Mouse (Mus musculus) embryonic facial prominence, embryonic 13.5 days (tissue): Measurements from ENCODE around the gene Ucn3. TPM values are rescaled to one million over a fixed set of nuclear protein-coding genes. Genes with fewer than 3 reads are reported as not detected.
"Not testable (repeated sequence)": the region's sequence is repeated elsewhere in the genome, so short reads cannot be mapped to it uniquely, and the experiment has no call there.

Experiments
- ATAC-seq: fragments of 200-750 bp; cut with Nextera tagmentation; 2 replicates; pipeline ENCODE4 v1.8.0; 2017; ENCODE audit warnings: low read depth; ENCODE audit not compliant: insufficient number of reproducible peaks, insufficient read depth, low FRiP score, low TSS enrichment
- H3K27ac ChIP-seq: fragments of 300-500 bp; sonication (generic); 2 replicates; pipeline ENCODE4 v1.5.1; 2015; ENCODE audit warnings: moderate library complexity, mild to moderate bottlenecking, inconsistent platforms
- H3K27me3 ChIP-seq: fragments of 300-500 bp; sonication (generic); 2 replicates; pipeline ENCODE4 v1.6.1; 2015; ENCODE audit warnings: mild to moderate bottlenecking, inconsistent platforms
- H3K36me3 ChIP-seq: fragments of 300-500 bp; sonication (generic); 2 replicates; pipeline ENCODE4 v1.6.1; 2015; ENCODE audit warnings: mild to moderate bottlenecking, inconsistent platforms
- H3K4me1 ChIP-seq: fragments of 300-500 bp; sonication (generic); 2 replicates; pipeline ENCODE4 v1.6.1; 2015; ENCODE audit warnings: inconsistent platforms
- H3K4me2 ChIP-seq: fragments of 300-500 bp; sonication (generic); 2 replicates; pipeline ENCODE4 v1.6.1; 2015; ENCODE audit warnings: moderate library complexity, mild to moderate bottlenecking, inconsistent platforms
- H3K4me3 ChIP-seq: fragments of 300-500 bp; sonication (generic); 2 replicates; pipeline ENCODE4 v1.5.1; 2015; ENCODE audit warnings: mild to moderate bottlenecking, inconsistent platforms
- H3K9ac ChIP-seq: fragments of 300-500 bp; sonication (generic); 2 replicates; pipeline ENCODE4 v1.6.1; 2015; ENCODE audit warnings: mild to moderate bottlenecking, inconsistent platforms
- H3K9me3 ChIP-seq: fragments of 300-500 bp; sonication (generic); 2 replicates; pipeline ENCODE4 v1.6.1; 2016; ENCODE audit warnings: inconsistent platforms
- WGBS: fragments of 180-500 bp; shearing (Covaris S2); methylation state at CpG from one replicate; pipeline ENCODE4 v1.1.7; 2015; ENCODE audit warnings: mixed read lengths; 5-methylcytosine and 5-hydroxymethylcytosine counted together
- polyA plus RNA-seq: library from polyadenylated mRNA; unstranded; fragments of >200 nt; fragmentation: Nextera tagmentation; extraction: Ambion mirVana; gene quantifications from 2 replicates; pipeline ENCODE4 v1.2.1, GENCODE M21; 2015

The Ucn3 gene
- polyA plus RNA-seq, 1 experiment from 2014 or later, result not detected

DNA sequence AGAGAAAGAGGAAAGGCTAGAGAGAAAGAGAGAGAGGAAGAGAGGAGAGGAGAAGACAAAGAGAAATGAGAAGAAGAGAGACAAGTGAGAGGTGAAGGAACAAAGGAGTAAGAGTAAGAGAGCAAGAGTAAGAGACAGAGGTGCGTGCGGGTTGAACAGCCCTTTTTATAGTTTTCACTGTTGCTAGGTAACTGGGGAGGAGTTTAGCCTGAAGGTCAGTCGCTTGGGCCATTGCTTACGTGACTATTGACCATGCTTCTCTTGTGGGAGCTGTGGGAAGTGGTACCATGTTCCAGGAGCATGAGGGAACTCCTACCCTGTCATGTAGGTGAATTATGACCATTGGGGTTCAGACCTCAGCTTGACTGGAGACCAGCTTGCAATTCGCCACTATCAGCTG is 34.8 kb downstream of the Ucn3 start:
- Histone ChIP-seq H3K4me2 (no peak overlapping the region), H3K9me3 (no peaks in the 10 kb centered on the region), H3K4me1 (no peaks in the 10 kb centered on the region), H3K36me3 (peaks cover 30% of the 10 kb centered on the region), H3K27me3 (no peaks in the 10 kb centered on the region), H3K4me3 (no peak overlapping the region), H3K27ac (no peak overlapping the region), H3K9ac (no peak overlapping the region)
- no peak for ATAC-seq
- 97% methylated on average over 5 of the region's 5 CpGs for WGBS

DNA sequence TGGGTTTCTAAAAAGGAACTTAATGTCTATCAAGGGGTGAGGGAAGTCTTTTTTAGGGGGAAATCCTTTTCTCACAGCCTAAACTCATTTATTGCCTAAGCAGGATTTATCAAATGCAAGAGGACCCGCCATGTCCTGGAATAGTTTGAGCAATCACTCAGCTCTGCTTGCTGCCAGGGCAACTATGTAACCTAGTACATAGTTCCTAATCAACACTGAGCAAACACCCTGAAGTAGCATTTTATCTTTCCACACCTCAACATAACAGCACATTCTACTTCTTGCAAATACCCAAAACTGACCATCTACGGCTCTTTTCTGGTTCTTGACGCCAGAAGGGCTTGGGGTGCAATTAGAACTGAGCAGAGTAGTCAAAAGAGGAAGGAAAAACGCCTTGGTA is 36.9 kb downstream of the Ucn3 start:
- Histone ChIP-seq H3K36me3 (peaks cover 23% of the 10 kb centered on the region), H3K27me3 (no peaks in the 10 kb centered on the region), H3K9ac (no peak overlapping the region), H3K27ac (no peak overlapping the region), H3K4me3 (no peak overlapping the region), H3K4me1 (no peaks in the 10 kb centered on the region), H3K4me2 (no peak overlapping the region), H3K9me3 (no peaks in the 10 kb centered on the region)
- ATAC-seq, result no peak
- 91% methylated on average over 4 of the region's 4 CpGs for WGBS

DNA sequence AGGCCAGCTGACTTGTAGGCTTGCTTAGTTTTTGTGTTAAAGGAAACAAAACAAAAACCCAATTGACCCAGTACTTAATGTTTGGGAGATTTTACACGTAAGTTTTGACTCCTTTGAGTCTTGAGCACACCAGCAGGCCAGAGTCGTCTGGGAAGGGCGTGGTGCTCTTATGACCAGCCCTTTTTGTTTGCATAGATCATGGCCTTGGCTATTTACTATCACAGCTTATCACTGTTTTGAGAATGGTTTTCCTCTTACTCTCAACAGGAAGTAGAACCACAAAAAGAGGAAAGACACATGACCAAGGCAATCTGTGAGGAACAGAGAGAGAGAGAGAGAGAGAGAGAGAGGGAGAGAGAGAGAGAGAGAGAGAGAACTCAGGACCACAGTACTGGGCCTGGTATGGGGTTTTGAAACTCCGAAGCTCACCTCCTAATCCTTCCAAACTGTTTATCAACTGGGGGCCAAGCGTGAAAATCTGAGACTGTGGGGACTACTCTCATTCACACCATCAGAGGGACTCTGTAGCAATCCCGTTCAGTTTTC is 37.9 kb downstream of the Ucn3 start:
- ATAC-seq, result no peak
- no peak overlapping the region for H3K27ac ChIP-seq
- H3K9ac ChIP-seq, result no peak overlapping the region
- H3K4me2 ChIP-seq, result no peak overlapping the region
- H3K36me3 ChIP-seq, result peaks cover 18% of the 10 kb centered on the region
- H3K4me3 ChIP-seq, result no peak overlapping the region
- H3K4me1 ChIP-seq, result no peaks in the 10 kb centered on the region
- H3K27me3 ChIP-seq, result no peaks in the 10 kb centered on the region
- no peaks in the 10 kb centered on the region for H3K9me3 ChIP-seq
- WGBS, result 86% methylated on average over 6 of the region's 6 CpGs

DNA sequence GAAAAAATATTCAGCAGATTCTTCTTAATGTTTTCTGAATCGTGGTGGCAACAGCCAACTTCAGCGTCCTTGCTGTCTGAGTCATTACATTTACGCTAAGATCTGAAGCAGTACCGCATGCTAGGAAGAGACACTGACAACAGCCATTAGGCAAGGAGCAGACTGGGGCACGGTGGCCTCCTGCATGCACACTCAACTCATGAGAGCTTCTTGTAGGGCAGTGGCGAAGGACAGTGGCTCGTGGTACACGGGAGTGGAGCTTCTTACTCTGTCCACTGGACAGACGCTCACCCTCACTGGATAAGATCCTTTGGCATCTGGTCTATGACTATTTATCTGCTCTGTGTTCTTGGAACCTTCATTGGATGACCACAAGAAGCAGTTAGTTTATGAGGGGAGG is 45.8 kb downstream of the Ucn3 start:
- peaks cover 11% of the 10 kb centered on the region; the same call in 1 of the 2 replicates for H3K36me3 ChIP-seq
- no peaks in the 10 kb centered on the region for H3K4me1 ChIP-seq
- H3K9me3 ChIP-seq, result no peaks in the 10 kb centered on the region
- no peaks in the 10 kb centered on the region for H3K27me3 ChIP-seq
- H3K4me3 ChIP-seq, result no peak overlapping the region
- no peak overlapping the region for H3K4me2 ChIP-seq
- H3K9ac ChIP-seq, result no peak overlapping the region
- ATAC-seq, result no peak
- 92% methylated on average over 9 of the region's 9 CpGs for WGBS
- H3K27ac ChIP-seq, result no peak overlapping the region

DNA sequence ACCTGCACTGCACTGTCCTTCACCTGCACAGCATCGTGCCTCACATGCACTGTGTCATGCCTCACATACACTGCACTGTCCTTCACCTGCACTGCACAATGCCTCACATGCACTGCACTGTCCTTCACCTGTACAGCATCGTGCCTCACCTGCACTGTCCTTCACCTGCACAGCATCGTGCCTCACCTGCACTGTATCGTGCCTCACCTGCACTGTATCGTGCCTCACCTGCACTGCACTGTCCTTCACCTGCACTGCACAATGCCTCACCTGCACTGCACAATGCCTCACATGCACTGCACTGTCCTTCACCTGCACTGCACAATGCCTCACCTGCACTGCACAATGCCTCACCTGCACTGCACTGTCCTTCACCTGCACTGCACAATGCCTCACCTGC is 46.9 kb downstream of the Ucn3 start:
- H3K4me3 ChIP-seq, H3K4me2 ChIP-seq, H3K4me1 ChIP-seq, H3K9me3 ChIP-seq, ATAC-seq, H3K9ac ChIP-seq, H3K27me3 ChIP-seq, H3K27ac ChIP-seq: not testable (repeated sequence)
- 91% methylated on average over 5 of the region's 5 CpGs for WGBS
- peaks cover 11% of the 10 kb centered on the region; the same call in 1 of the 2 replicates for H3K36me3 ChIP-seq

DNA sequence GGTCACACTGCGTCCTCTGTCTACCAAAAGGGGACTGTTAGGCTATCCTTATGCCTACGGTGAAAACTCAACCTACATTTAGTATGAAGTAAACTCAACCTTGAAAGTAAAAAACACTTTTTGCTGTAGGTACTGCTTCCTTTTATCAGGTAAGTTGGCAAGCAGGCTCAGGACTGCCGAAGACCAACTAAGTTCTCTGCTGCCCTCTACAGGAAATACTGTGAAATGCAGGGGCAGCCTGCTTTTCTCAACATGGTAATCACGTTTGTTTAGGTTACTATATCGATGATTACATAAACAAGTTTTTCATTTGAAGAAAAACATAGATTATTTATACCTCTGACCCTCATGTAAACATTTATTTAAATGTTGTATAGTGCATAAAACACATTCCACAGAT is 48.2 kb downstream of the Ucn3 start:
- Histone ChIP-seq H3K9me3 (no peaks in the 10 kb centered on the region), H3K4me1 (peaks cover 7% of the 10 kb centered on the region), H3K27ac (no peak overlapping the region), H3K9ac (no peak overlapping the region), H3K4me3 (no peak overlapping the region), H3K27me3 (no peaks in the 10 kb centered on the region), H3K36me3 (peaks cover 11% of the 10 kb centered on the region; the same call in 1 of the 2 replicates), H3K4me2 (no peak overlapping the region)
- 34% methylated on average over 5 of the region's 5 CpGs for WGBS
- no peak for ATAC-seq

DNA sequence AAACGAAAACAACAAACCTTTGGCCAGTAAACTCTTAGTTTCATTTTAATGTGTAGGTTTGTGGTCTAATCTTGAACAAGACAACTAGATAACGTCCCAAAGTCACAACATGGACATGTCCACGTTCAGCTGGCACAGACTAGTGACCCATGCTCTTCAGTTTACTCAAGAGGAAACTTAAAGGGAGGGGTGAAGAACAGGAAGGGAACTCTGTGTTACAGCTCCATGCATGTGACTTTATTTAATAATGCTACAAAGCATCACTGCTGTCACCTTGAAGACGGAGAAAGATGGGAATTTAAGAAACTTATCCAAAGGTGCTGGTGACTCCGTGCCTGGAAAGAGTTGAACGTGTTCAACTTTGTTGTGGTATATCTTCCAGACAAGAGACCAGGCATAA is 49.1 kb downstream of the Ucn3 start:
- 89% methylated on average over 6 of the region's 6 CpGs for WGBS
- peaks cover 12% of the 10 kb centered on the region for H3K4me1 ChIP-seq
- no peaks in the 10 kb centered on the region for H3K27me3 ChIP-seq
- peaks cover 11% of the 10 kb centered on the region; the same call in 1 of the 2 replicates for H3K36me3 ChIP-seq
- H3K9ac ChIP-seq, result no peak overlapping the region
- H3K4me3 ChIP-seq, result no peak overlapping the region
- H3K4me2 ChIP-seq, result no peak overlapping the region
- ATAC-seq, result no peak
- H3K27ac ChIP-seq, result no peak overlapping the region
- H3K9me3 ChIP-seq, result no peaks in the 10 kb centered on the region

DNA sequence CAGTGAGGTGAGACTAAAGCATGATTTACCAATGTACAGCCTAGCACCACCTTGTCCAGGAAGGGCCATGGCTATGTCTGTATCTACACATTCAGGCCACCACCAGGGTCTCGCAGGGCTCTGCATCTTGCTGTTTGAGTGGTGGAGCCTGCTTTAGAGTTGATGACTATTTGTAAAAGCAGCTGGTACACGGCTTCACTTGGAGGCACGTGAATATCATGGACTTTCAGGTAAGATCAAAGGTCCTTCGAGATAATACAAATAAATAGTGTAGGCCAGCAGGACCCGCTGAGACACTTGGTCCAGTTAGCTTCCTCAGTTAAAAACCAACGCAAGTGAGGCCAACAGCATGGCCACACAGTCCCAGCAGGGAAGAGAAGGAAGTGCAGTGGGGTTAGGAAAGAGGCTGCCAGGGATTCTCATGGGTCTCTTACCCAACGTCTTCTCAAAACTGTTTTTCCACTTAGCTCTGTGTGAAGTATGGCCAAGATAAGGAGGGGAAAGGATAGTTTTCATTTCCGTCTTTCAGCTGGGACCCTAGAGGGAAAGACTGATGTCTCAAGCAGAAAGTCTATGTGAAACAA is 49.7 kb downstream of the Ucn3 start:
- H3K4me1 ChIP-seq, result peaks cover 12% of the 10 kb centered on the region
- peaks cover 11% of the 10 kb centered on the region; the same call in 1 of the 2 replicates for H3K36me3 ChIP-seq
- ATAC-seq, result no peak
- 87% methylated on average over 8 of the region's 8 CpGs for WGBS
- no peak overlapping the region for H3K4me2 ChIP-seq
- H3K9me3 ChIP-seq, result no peaks in the 10 kb centered on the region
- no peak overlapping the region for H3K27ac ChIP-seq
- H3K9ac ChIP-seq, result no peak overlapping the region
- no peak overlapping the region for H3K4me3 ChIP-seq
- no peaks in the 10 kb centered on the region for H3K27me3 ChIP-seq

DNA sequence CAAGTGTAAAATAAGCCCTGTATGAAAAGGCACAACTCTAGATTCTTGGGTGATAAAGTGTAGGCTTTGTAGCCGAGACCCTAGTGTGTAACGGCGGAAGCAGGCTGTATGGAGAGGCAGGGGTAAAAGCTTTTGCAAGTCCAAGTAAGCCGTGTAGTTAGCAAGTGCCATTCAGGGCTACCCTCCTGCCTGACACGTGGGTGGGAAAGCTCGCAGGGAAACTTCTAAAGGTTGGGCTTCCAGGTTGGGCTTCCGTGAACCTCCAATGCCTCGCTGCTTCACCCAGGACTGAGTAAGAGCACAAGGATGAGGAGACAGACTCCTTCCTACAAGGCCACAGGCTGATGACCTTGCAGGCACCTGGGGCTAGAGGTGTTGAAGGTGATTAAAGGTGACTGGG is 50.6 kb downstream of the Ucn3 start:
- Histone ChIP-seq H3K36me3 (peaks cover 11% of the 10 kb centered on the region; the same call in 1 of the 2 replicates), H3K9ac (no peak overlapping the region), H3K4me1 (peaks cover 18% of the 10 kb centered on the region), H3K4me2 (no peak overlapping the region), H3K27me3 (no peaks in the 10 kb centered on the region), H3K4me3 (no peak overlapping the region), H3K27ac (no peak overlapping the region), H3K9me3 (no peaks in the 10 kb centered on the region)
- no peak for ATAC-seq
- WGBS, result 75% methylated on average over 8 of the region's 8 CpGs

DNA sequence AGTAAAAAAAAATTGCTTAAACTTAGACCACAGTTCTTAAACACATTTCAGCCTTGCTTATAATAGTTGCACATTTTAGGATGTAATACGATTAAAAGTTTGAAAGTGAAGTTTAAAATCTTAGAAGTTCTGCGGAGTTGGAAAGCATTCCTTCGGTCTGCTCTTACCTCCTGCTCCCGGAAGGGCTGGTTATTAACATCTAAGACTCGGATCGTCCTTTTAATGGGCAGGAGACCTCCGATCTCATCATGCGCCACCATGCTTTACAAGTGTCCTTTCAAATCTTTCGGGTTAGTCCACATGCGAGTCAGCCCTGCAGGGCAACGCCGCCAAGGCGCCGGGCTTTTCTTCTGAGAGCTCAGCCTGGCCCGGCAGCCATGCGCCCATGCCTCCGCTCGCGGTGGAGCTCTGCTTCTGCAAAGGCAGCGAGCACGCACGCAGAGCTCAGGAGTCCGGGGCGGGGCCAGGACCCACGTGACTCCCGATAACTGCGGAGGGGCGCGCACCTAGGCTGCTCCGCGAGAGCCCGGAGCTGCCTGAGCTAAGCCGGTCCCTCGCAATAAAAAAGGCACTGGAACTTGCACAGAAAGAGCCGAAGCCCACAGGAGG is 51.9 kb downstream of the Ucn3 start:
- Histone ChIP-seq H3K4me2 (peak overlapping the region; percentile 65), H3K4me1 (peaks cover 23% of the 10 kb centered on the region), H3K27ac (peak overlapping the region; percentile 90), H3K9ac (peak overlapping the region; percentile 86), H3K27me3 (no peaks in the 10 kb centered on the region), H3K9me3 (no peaks in the 10 kb centered on the region), H3K36me3 (peaks cover 10% of the 10 kb centered on the region), H3K4me3 (peak overlapping the region; percentile 69)
- peak; percentile 95 for ATAC-seq
- under 1% methylated on average over 35 of the region's 35 CpGs for WGBS

DNA sequence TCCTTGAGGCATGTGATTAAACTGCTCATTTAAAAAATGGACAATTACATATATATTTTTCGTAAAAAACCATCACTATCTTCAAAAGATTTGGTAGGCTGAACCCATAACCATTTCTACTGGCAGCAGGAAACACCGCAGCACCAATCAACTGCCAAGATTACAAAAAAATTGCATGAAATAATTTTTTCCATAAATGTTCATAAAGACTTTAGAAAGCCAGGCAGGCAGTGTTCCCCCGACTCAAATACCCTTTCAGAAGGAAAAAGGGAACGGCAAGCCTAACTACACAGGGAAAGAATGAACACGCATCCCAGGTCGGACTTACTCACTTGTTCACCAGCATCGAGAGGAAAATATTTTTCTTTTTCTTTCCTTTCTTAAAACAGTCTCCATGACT is 52.5 kb downstream of the Ucn3 start:
- Histone ChIP-seq H3K4me3 (peak overlapping the region; percentile 69), H3K9ac (peak overlapping the region; percentile 86), H3K9me3 (no peaks in the 10 kb centered on the region), H3K4me2 (peak overlapping the region; percentile 65), H3K4me1 (peaks cover 23% of the 10 kb centered on the region), H3K27me3 (no peaks in the 10 kb centered on the region), H3K27ac (peak overlapping the region; percentile 71; the same call in 1 of the 2 replicates), H3K36me3 (peaks cover 16% of the 10 kb centered on the region)
- 7% methylated on average over 7 of the region's 7 CpGs for WGBS
- ATAC-seq, result no peak

DNA sequence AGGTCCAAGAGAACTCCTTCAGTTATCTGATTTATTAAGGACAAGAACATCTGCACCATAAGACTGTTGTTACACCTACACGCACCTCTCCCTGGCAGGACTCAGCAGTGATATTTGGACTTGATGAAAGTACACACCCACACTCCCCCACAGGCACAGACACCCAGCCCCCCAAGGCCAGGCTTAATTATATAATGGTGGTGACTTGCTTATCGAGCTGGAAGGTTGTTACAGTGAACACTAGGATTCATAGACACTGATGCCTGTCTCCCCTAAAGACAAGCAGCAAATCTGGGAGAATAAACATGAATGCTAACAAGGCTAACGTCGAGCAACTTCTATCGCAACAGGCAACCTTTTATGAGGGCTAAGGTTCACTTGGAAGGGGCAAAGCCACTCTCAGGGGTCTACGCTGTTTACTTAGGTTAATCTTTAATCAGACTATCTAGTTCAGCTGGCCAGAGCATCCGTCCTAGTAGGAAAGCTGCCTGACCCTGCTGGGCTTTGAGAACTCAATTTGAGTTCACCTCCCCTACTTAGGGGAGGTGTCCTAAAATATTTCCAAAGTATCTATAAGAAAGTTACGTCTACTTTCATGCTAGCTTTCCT is 53.6 kb downstream of the Ucn3 start:
- 16% methylated on average over 8 of the region's 8 CpGs for WGBS
- H3K9ac ChIP-seq, result peak overlapping the region; percentile 86
- peak overlapping the region; percentile 65 for H3K4me2 ChIP-seq
- peak overlapping the region; percentile 69 for H3K4me3 ChIP-seq
- no peaks in the 10 kb centered on the region for H3K27me3 ChIP-seq
- peak overlapping the region; percentile 71; the same call in 1 of the 2 replicates for H3K27ac ChIP-seq
- no peaks in the 10 kb centered on the region for H3K9me3 ChIP-seq
- H3K4me1 ChIP-seq, result peaks cover 23% of the 10 kb centered on the region
- peaks cover 26% of the 10 kb centered on the region for H3K36me3 ChIP-seq
- ATAC-seq, result no peak
